Mouse (Mus musculus): Measurements from ENCODE around the gene Iqcf1.
A peak's percentile ranks its signal among the peaks of the same experiment; 100 is the strongest.

- TF ChIP-seq CTCF (IDR thresholded peaks at IDR 0.05; ENCODE audit: borderline replicate concordance, insufficient read depth, low read depth, low read length): no peak
- TF ChIP-seq POLR2A (IDR thresholded peaks at IDR 0.05; ENCODE audit: borderline replicate concordance, insufficient read depth, low read length): peak; percentile 82
Measured at GRCm38 (mm10) chr9:106460401-106461025, 39.3 kb upstream of the Iqcf1 start.

Measured in cerebellum, adult 2 months (tissue).